17 mouse cellular contexts compared by ENCODE assay signal in genomic region chr3:84472527-84472926, GRCm38 (mm10). TPM values are rescaled to one million over a fixed set of nuclear protein-coding genes. Genes with fewer than 3 reads are reported as not detected.
DNase-seq lines count a peak whose midpoint lies in the region; ATAC-seq and TF ChIP-seq lines count a peak whose summit lies in the region.
"Had no signal": no experiment of that assay in that cellular context is flagged by ENCODE, and none has a peak within 500 bp of the region (broad histone marks: within the 10 kb centered on the region; RNA-seq: fewer than 3 reads in every experiment).

No protein-coding gene starts in this region.

- no peaks in the 10 kb centered on the region for H3K9me3 ChIP-seq in heart, embryonic 10.5 days
- no peaks in the 10 kb centered on the region for H3K9me3 ChIP-seq in lung, embryonic 14.5 days (ENCODE audit: low read depth, low read length)
- no peaks in the 10 kb centered on the region for H3K9me3 ChIP-seq in embryonic facial prominence, embryonic 14.5 days (ENCODE audit: control insufficient read depth, low read length)
- no peaks in the 10 kb centered on the region for H3K9me3 ChIP-seq in lung, postnatal 0 days (ENCODE audit: low read length)
- no peaks in the 10 kb centered on the region for H3K9me3 ChIP-seq in neural tube, embryonic 15.5 days (replicated peaks)
- H3K9me3 ChIP-seq: hindbrain, embryonic 13.5 days; midbrain, embryonic 15.5 days; neural tube, embryonic 12.5 days had no signal

- H3K27me3 ChIP-seq in heart, embryonic 10.5 days (ENCODE audit: insufficient read depth, poor library complexity, severe bottlenecking), result peaks cover 93% of the 10 kb centered on the region
- no peaks in the 10 kb centered on the region for H3K27me3 ChIP-seq in heart, adult 2 months (ENCODE audit: control insufficient read depth, insufficient read depth, low read length)
- H3K27me3 ChIP-seq in lung, embryonic 14.5 days (ENCODE audit: insufficient read depth, low read length), result no peaks in the 10 kb centered on the region
- H3K27me3 ChIP-seq in embryonic facial prominence, embryonic 14.5 days (replicated peaks; ENCODE audit: control insufficient read depth, insufficient read depth, low read length), result peaks cover 2% of the 10 kb centered on the region
- no peaks in the 10 kb centered on the region for H3K27me3 ChIP-seq in lung, postnatal 0 days (replicated peaks; ENCODE audit: insufficient read depth, low read length)
- peaks cover 3% of the 10 kb centered on the region; the same call in 1 of the 2 replicates for H3K27me3 ChIP-seq in neural tube, embryonic 15.5 days (replicated peaks)
- H3K27me3 ChIP-seq: neural tube, embryonic 12.5 days had no signal

- H3K27ac ChIP-seq in heart, embryonic 10.5 days, result 0 out of 2 replicates have a peak overlapping the region, but pooled peaks have one; percentile 18
- H3K27ac ChIP-seq in heart, adult 2 months, result no peak overlapping the region
- peak overlapping the region; percentile 66; the same call in 1 of the 2 replicates for H3K27ac ChIP-seq in lung, embryonic 14.5 days (ENCODE audit: low read depth)
- H3K27ac ChIP-seq in embryonic facial prominence, embryonic 14.5 days (replicated peaks; ENCODE audit: low read depth, low read length), result 0 out of 2 replicates have a peak overlapping the region, but pooled peaks have one; percentile 11
- peak overlapping the region; percentile 21; the same call in 1 of the 2 replicates for H3K27ac ChIP-seq in lung, postnatal 0 days (ENCODE audit: low read length)
- no peak overlapping the region for H3K27ac ChIP-seq in neural tube, embryonic 15.5 days (replicated peaks)
- H3K27ac ChIP-seq: hindbrain, embryonic 13.5 days; layer of hippocampus, adult 2 months; midbrain, embryonic 15.5 days; neural tube, embryonic 12.5 days had no signal

- WGBS in heart, embryonic 10.5 days, result 40% methylated on average over 3 of the region's 3 CpGs
- WGBS in heart, adult 2 months, result 60% methylated on average over 3 of the region's 3 CpGs
- WGBS in lung, embryonic 14.5 days, result 17% methylated on average over 3 of the region's 3 CpGs
- WGBS in embryonic facial prominence, embryonic 14.5 days, result 40% methylated on average over 3 of the region's 3 CpGs
- WGBS in lung, postnatal 0 days, result 19% methylated on average over 3 of the region's 3 CpGs
- WGBS in neural tube, embryonic 15.5 days, result 67% methylated on average over 3 of the region's 3 CpGs

- H3K4me1 ChIP-seq in heart, embryonic 10.5 days, result peaks cover 17% of the 10 kb centered on the region
- H3K4me1 ChIP-seq in heart, adult 2 months (ENCODE audit: control insufficient read depth, insufficient read depth, low read length), result peaks cover 2% of the 10 kb centered on the region
- H3K4me1 ChIP-seq in lung, embryonic 14.5 days (ENCODE audit: insufficient read depth), result peaks cover 28% of the 10 kb centered on the region
- H3K4me1 ChIP-seq in embryonic facial prominence, embryonic 14.5 days (ENCODE audit: control insufficient read depth, insufficient read depth, low read length), result peaks cover 19% of the 10 kb centered on the region
- peaks cover 4% of the 10 kb centered on the region; the same call in 1 of the 2 replicates for H3K4me1 ChIP-seq in lung, postnatal 0 days (ENCODE audit: insufficient read depth, low read depth, low read length)
- peaks cover 12% of the 10 kb centered on the region for H3K4me1 ChIP-seq in neural tube, embryonic 15.5 days

- no peak overlapping the region for H3K4me3 ChIP-seq in heart, embryonic 10.5 days
- no peak overlapping the region for H3K4me3 ChIP-seq in heart, adult 2 months
- 0 out of 2 replicates have a peak overlapping the region, but pooled peaks have one; percentile 1 for H3K4me3 ChIP-seq in lung, embryonic 14.5 days (ENCODE audit: low read depth, low read length)
- H3K4me3 ChIP-seq in embryonic facial prominence, embryonic 14.5 days (ENCODE audit: low read depth, low read length), result no peak overlapping the region
- no peak overlapping the region for H3K4me3 ChIP-seq in lung, postnatal 0 days (ENCODE audit: low read depth, low read length)
- H3K4me3 ChIP-seq in neural tube, embryonic 15.5 days (replicated peaks), result no peak overlapping the region
- H3K4me3 ChIP-seq: hindbrain, embryonic 13.5 days; layer of hippocampus, adult 2 months; midbrain, embryonic 15.5 days; neural tube, embryonic 12.5 days had no signal

- intact Hi-C loops in heart, adult 2 months (cut with DNase I), result no loop called here

- no peaks in the 10 kb centered on the region for H3K36me3 ChIP-seq in heart, embryonic 10.5 days
- no peaks in the 10 kb centered on the region for H3K36me3 ChIP-seq in heart, adult 2 months (ENCODE audit: control insufficient read depth, insufficient read depth, low read length)
- H3K36me3 ChIP-seq in lung, embryonic 14.5 days (ENCODE audit: insufficient read depth), result no peaks in the 10 kb centered on the region
- H3K36me3 ChIP-seq in embryonic facial prominence, embryonic 14.5 days (ENCODE audit: control insufficient read depth, insufficient read depth, low read length), result no peaks in the 10 kb centered on the region
- no peaks in the 10 kb centered on the region for H3K36me3 ChIP-seq in lung, postnatal 0 days (ENCODE audit: insufficient read depth, low read length)
- no peaks in the 10 kb centered on the region for H3K36me3 ChIP-seq in neural tube, embryonic 15.5 days
- H3K36me3 ChIP-seq: midbrain, embryonic 15.5 days; neural tube, embryonic 12.5 days had no signal

- peak; percentile 60 for ATAC-seq in lung, embryonic 14.5 days (ENCODE audit: insufficient read depth)
- peak; percentile 79 for ATAC-seq in embryonic facial prominence, embryonic 14.5 days (ENCODE audit: low read depth)
- ATAC-seq in lung, postnatal 0 days, result peak; percentile 49
- no peak for ATAC-seq in neural tube, embryonic 15.5 days (ENCODE audit: low FRiP score)
- ATAC-seq: forebrain, embryonic 14.5 days; midbrain, embryonic 15.5 days had no signal

- no peak overlapping the region for H3K9ac ChIP-seq in heart, adult 2 months (ENCODE audit: low read depth, low read length)
- peak overlapping the region; percentile 35 for H3K9ac ChIP-seq in lung, embryonic 14.5 days
- H3K9ac ChIP-seq in embryonic facial prominence, embryonic 14.5 days (ENCODE audit: low read depth, low read length), result no peak overlapping the region; the same call in 1 of the 2 replicates
- H3K9ac ChIP-seq in lung, postnatal 0 days (replicated peaks; ENCODE audit: low read depth), result no peak overlapping the region
- H3K9ac ChIP-seq in neural tube, embryonic 15.5 days (replicated peaks), result no peak overlapping the region
- H3K9ac ChIP-seq: hindbrain, embryonic 13.5 days; midbrain, embryonic 15.5 days; neural tube, embryonic 12.5 days had no signal

- H3K79me2 ChIP-seq in heart, adult 2 months (replicated peaks; ENCODE audit: control insufficient read depth, insufficient read depth, low read length), result no peaks in the 10 kb centered on the region

- DNase-seq in heart, embryonic 10.5 days (ENCODE audit: low spot score), result no peak
- no peak for DNase-seq in heart, adult 2 months
- DNase-seq in lung, embryonic 14.5 days, result peak; percentile 74
- no peak for DNase-seq in lung, postnatal 25 days (ENCODE audit: low spot score)
- DNase-seq in embryonic facial prominence, embryonic 14.5 days (ENCODE audit: low spot score), result peak; percentile 84
- peak; percentile 53 for DNase-seq in lung, postnatal 0 days (ENCODE audit: low spot score)
- DNase-seq in kidney, postnatal 25 days, result no peak
- DNase-seq: adrenal gland, postnatal 14 days; cerebellum, postnatal 10 days; kidney, adult 11 months; thymus, postnatal 14 days had no signal

- TF ChIP-seq CTCF in heart, adult 2 months (IDR thresholded peaks at IDR 0.05), result no peak
- TF ChIP-seq CTCF in lung, embryonic 14.5 days (IDR thresholded peaks at IDR 0.05; ENCODE audit: low read depth), result no peak
- no peak for TF ChIP-seq CTCF in lung, postnatal 0 days (IDR thresholded peaks at IDR 0.05)

- TF ChIP-seq EP300 in heart, adult 2 months (IDR thresholded peaks at IDR 0.05; ENCODE audit: insufficient read depth, low read depth, low read length), result no peak
- no peak for TF ChIP-seq EP300 in lung, postnatal 0 days (IDR thresholded peaks at IDR 0.05)

- H3K4me2 ChIP-seq in lung, embryonic 14.5 days, result peak overlapping the region; percentile 41
- H3K4me2 ChIP-seq in embryonic facial prominence, embryonic 14.5 days (ENCODE audit: low read depth, low read length), result 0 out of 2 replicates have a peak overlapping the region, but pooled peaks have one; percentile 1
- H3K4me2 ChIP-seq in lung, postnatal 0 days (replicated peaks; ENCODE audit: low read depth, low read length), result peak overlapping the region; percentile 25
- H3K4me2 ChIP-seq in neural tube, embryonic 15.5 days, result no peak overlapping the region
- H3K4me2 ChIP-seq: hindbrain, embryonic 13.5 days; midbrain, embryonic 15.5 days; neural tube, embryonic 12.5 days had no signal

- TF ChIP-seq POLR2A in heart, adult 2 months (IDR thresholded peaks at IDR 0.05; ENCODE audit: insufficient read depth, low read depth, low read length), result no peak

RNA-seq across cellular contexts. Expression of gene Fhdc1, which starts 7.7 kb away (rescaled TPM):
- polyA plus RNA-seq in heart, embryonic 10.5 days (2016; fragmentation: Nextera tagmentation; extraction: Ambion mirVana), result 1.2 and 2.0 TPM in 2 replicates
- total RNA-seq in heart, adult 2 months (2021), result under 1 TPM; 0.59 to 0.60 TPM
- 0.09 and 0.39 TPM in 2 replicates for polyA plus RNA-seq in heart, adult 2 months (2012; rRNA removed)
- 15.6 and 16.6 TPM in 2 replicates for polyA plus RNA-seq in lung, embryonic 14.5 days (2014; fragmentation: Nextera tagmentation; extraction: Ambion mirVana)
- polyA plus RNA-seq in embryonic facial prominence, embryonic 14.5 days (2014; fragmentation: Nextera tagmentation; extraction: Ambion mirVana), result 6.2 and 6.8 TPM in 2 replicates
- 15.5 and 16.7 TPM in 2 replicates for polyA plus RNA-seq in lung, postnatal 0 days (2015; fragmentation: Nextera tagmentation; extraction: Ambion mirVana)
- polyA plus RNA-seq in neural tube, embryonic 15.5 days (2015; fragmentation: Nextera tagmentation; extraction: Ambion mirVana), result 6.5 and 7.0 TPM in 2 replicates

Comparison
In these comparisons a context has a peak if more than half of its experiments do, and no peak if none do; other contexts are left out.
1. DNase-seq: peak in lung, embryonic 14.5 days (single experiment), embryonic facial prominence, embryonic 14.5 days (single experiment) and lung, postnatal 0 days (single experiment); none in heart, embryonic 10.5 days (single experiment), heart, adult 2 months (0 of 2), lung, postnatal 25 days (single experiment) and kidney, postnatal 25 days (0 of 2).
2. H3K27ac ChIP-seq: peak in heart, embryonic 10.5 days (single experiment), lung, embryonic 14.5 days (single experiment), embryonic facial prominence, embryonic 14.5 days (single experiment) and lung, postnatal 0 days (single experiment); none in heart, adult 2 months (single experiment) and neural tube, embryonic 15.5 days (single experiment).